Mouse (Mus musculus) neural tube, embryonic 14.5 days (tissue): ENCODE measurements around the gene Itga6. TPM values are rescaled to one million over a fixed set of nuclear protein-coding genes. Genes with fewer than 3 reads are reported as not detected.

Experiments used
- ATAC-seq: fragments of 200-750 bp; cut with Nextera tagmentation; 2 replicates; pipeline ENCODE4 v1.8.0; 2017; ENCODE audit warnings: low read depth, mild to moderate bottlenecking, moderate TSS enrichment, moderate library complexity
- H3K27ac ChIP-seq: fragments of 300-500 bp; sonication (generic); 2 replicates; pipeline ENCODE4 v1.5.1; 2014; ENCODE audit warnings: low read depth, mild to moderate bottlenecking, control low read depth, low read length, moderate library complexity, mixed read lengths
- H3K27me3 ChIP-seq: fragments of 300-500 bp; sonication (generic); 2 replicates; pipeline ENCODE4 v1.6.1; 2014; ENCODE audit warnings: low read length; ENCODE audit not compliant: control insufficient read depth, insufficient read depth
- H3K36me3 ChIP-seq: fragments of 300-500 bp; sonication (generic); 2 replicates; pipeline ENCODE4 v1.6.1; 2014; ENCODE audit warnings: low read length, mixed read lengths; ENCODE audit not compliant: control insufficient read depth, insufficient read depth
- H3K4me1 ChIP-seq: fragments of 300-500 bp; sonication (generic); 2 replicates; pipeline ENCODE4 v1.6.1; 2014; ENCODE audit warnings: low read length; ENCODE audit not compliant: control insufficient read depth, insufficient read depth
- H3K4me2 ChIP-seq: fragments of 300-500 bp; sonication (generic); 2 replicates; pipeline ENCODE4 v1.6.1; 2014; ENCODE audit warnings: mild to moderate bottlenecking, low read depth, low read length, control low read depth
- H3K4me3 ChIP-seq: fragments of 300-500 bp; sonication (generic); 2 replicates; pipeline ENCODE4 v1.5.1; 2014; ENCODE audit warnings: low read depth, low read length, control low read depth, mixed read lengths
- H3K9ac ChIP-seq: fragments of 300-500 bp; sonication (generic); replicated peaks from 2 replicates; pipeline ENCODE4 v1.6.1; 2014; ENCODE audit warnings: low read depth, mild to moderate bottlenecking, control low read depth, low read length, mixed read lengths
- H3K9me3 ChIP-seq: fragments of 300-500 bp; sonication (generic); 2 replicates; pipeline ENCODE4 v1.6.1; 2016; ENCODE audit warnings: low read length; ENCODE audit not compliant: control insufficient read depth
- WGBS: fragments of 180-500 bp; shearing (Covaris S2); extraction: QIAGEN DNeasy Blood & Tissue Kit; methylation state at CpG from one replicate; pipeline ENCODE4 v1.1.7; 2014; 5-methylcytosine and 5-hydroxymethylcytosine counted together
- polyA plus RNA-seq: library from polyadenylated mRNA; unstranded; fragments of >200 nt; fragmentation: Nextera tagmentation; extraction: Ambion mirVana; gene quantifications from 2 replicates; pipeline ENCODE4 v1.2.1, GENCODE M21; 2014

The Itga6 gene
- polyA plus RNA-seq, 1 experiment from 2014 or later, result 21.5 TPM

DNA sequence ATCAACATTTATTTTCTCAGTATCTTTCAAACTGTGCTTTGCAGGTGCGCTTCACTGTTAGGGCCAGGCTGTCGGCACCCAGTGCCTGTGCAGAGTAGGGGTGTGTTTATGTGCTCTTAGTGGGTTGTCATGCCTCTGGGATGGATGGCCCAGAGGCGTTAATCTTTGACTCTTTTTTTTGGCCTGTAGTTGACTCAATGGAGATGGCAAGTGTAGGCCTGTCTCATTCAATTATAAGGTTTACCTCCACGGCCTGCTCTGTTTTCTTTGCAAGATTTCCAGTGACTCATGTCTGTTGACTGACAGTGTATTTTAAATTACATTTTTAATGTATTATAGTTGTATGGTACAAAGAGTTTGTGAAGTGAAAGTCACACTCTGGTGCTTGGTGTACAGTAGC lies 56.7 kb downstream of the Itga6 start:
- Histone ChIP-seq H3K4me2 (no peak overlapping the region), H3K9me3 (no peaks in the 10 kb centered on the region), H3K4me3 (no peak overlapping the region), H3K9ac (no peak overlapping the region), H3K27me3 (no peaks in the 10 kb centered on the region), H3K36me3 (no peaks in the 10 kb centered on the region), H3K27ac (no peak overlapping the region), H3K4me1 (no peaks in the 10 kb centered on the region)
- ATAC-seq, result no peak
- 77% methylated on average over 4 of the region's 4 CpGs for WGBS

DNA sequence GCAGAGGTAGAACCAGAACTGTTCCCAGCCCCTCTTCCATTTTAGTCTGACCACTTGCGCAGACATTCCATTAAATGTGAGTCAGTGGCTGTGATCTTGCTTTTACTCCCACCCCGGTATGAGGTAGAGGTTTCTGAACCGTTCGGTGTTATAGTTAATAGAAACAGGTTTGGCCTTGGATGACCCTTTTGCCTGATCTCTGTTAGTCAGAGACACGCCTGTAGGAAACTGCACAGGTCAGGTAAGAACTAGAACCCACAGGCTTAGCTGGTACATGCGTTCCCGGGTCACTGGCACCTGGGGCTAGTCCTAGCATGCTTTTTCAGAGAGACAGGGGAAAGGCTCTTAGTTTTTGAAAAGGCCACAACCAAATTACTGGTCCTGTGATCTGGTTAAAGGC lies 59.7 kb downstream of the Itga6 start:
- 93% methylated on average over 7 of the region's 7 CpGs for WGBS
- H3K4me2 ChIP-seq, result no peak overlapping the region
- no peaks in the 10 kb centered on the region for H3K4me1 ChIP-seq
- no peaks in the 10 kb centered on the region for H3K9me3 ChIP-seq
- H3K4me3 ChIP-seq, result no peak overlapping the region
- no peak overlapping the region for H3K27ac ChIP-seq
- no peak for ATAC-seq
- no peak overlapping the region for H3K9ac ChIP-seq
- no peaks in the 10 kb centered on the region for H3K27me3 ChIP-seq
- H3K36me3 ChIP-seq, result no peaks in the 10 kb centered on the region

DNA sequence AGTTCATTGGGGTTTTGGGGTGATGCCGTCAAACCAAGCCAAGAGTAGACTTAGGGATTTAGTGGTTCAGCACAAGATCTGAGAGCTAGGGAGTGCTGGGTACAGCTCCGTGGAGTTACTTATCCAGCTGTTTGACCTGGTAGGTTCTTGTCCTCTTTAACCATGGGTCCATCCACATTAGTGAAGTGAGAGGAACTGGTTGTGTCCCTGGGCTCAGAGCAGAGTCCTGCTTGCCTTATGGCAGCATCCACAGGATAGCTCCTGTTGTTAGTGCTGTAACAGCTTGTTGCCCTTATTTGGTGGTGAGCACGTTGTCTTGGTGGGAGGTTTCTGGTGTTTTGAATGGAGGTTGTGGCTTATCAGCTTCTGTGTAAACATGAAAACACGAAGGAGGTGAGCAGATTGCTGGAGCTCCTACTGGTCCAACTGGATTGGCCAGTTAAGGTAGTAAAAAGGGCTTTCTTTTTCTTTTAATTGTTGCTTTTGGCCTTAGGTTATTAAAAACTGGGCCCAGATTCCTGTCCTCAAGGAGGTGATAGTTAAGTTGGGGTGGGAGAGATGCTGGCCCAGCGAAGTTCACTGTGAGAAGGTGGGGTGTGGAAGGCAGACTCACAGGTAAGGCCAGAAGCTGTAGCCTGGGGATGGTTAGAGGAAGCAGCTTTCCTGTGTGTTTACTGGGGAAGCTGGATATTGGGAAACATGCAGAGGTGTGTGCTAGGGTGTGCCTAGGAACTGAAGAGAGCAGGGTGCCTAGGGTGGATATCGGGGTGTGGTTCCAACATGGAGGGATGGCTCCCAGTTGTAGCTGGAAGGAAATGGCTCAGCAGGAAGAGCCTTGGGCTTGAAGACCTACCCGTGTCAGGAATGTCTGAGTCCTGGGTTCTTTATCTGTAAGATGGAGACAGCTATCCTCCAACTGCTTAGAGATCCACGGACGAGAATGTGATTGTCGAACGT lies 60.5 kb downstream of the Itga6 start:
- no peaks in the 10 kb centered on the region for H3K4me1 ChIP-seq
- 76% methylated on average over 11 of the region's 11 CpGs for WGBS
- no peak for ATAC-seq
- H3K4me2 ChIP-seq, result no peak overlapping the region
- H3K27ac ChIP-seq, result no peak overlapping the region
- no peak overlapping the region for H3K4me3 ChIP-seq
- H3K36me3 ChIP-seq, result no peaks in the 10 kb centered on the region
- H3K27me3 ChIP-seq, result no peaks in the 10 kb centered on the region
- no peaks in the 10 kb centered on the region for H3K9me3 ChIP-seq
- no peak overlapping the region for H3K9ac ChIP-seq

DNA sequence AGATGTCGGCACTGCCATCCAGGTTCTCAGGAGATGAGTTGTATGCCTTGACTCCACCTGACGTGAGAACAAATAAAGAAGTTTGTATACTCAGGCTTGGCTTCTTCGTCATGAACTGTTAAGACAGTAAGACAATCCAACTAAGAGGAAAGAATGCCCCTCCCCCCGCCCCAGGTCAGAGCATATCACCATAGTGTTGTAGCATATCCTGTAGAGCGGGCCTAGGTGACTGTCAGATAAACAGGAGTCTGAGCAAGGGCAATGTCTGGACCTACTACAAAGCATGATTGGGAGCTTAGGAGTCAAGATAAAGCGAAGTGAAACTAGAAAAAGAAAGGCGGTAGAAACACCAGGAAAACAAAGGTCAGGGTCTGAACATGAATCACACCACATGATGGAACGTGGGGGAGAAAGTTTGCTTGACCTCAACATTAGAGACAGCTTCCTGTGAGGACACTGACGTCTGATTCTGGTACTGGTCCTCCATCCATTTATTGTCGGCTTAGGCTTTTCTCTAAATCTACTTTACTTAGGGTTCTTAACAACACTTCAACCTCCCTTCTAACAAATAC lies 64.0 kb downstream of the Itga6 start:
- no peak overlapping the region for H3K9ac ChIP-seq
- H3K4me3 ChIP-seq, result no peak overlapping the region
- H3K4me1 ChIP-seq, result no peaks in the 10 kb centered on the region
- H3K9me3 ChIP-seq, result no peaks in the 10 kb centered on the region
- no peak overlapping the region for H3K4me2 ChIP-seq
- no peak for ATAC-seq
- no peak overlapping the region for H3K27ac ChIP-seq
- H3K27me3 ChIP-seq, result no peaks in the 10 kb centered on the region
- 90% methylated on average over 10 of the region's 10 CpGs for WGBS
- H3K36me3 ChIP-seq, result no peaks in the 10 kb centered on the region

DNA sequence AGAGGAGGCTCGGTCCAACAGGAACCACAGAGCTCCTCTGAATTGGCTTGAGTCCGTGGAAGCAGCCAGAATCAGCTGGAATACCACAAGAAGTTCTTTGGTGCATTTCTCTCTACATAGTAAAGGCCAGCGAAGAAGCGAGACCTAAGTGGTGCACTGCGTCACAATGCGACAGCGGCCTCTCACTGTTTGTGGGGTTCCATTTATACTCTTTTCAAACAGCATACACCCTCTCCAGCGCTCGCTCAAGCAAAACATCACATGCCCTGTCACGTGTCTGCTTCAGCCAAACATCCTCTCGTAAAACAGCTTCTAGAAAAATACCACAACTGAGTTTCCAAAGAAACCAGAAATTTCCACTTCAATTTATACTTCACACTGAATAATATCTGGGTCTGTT lies 64.6 kb downstream of the Itga6 start:
- no peak for ATAC-seq
- H3K9ac ChIP-seq, result no peak overlapping the region
- H3K27me3 ChIP-seq, result no peaks in the 10 kb centered on the region
- no peaks in the 10 kb centered on the region for H3K4me1 ChIP-seq
- no peaks in the 10 kb centered on the region for H3K9me3 ChIP-seq
- no peak overlapping the region for H3K4me2 ChIP-seq
- no peak overlapping the region for H3K27ac ChIP-seq
- WGBS, result 94% methylated on average over 11 of the region's 11 CpGs
- H3K4me3 ChIP-seq, result no peak overlapping the region
- no peaks in the 10 kb centered on the region for H3K36me3 ChIP-seq

DNA sequence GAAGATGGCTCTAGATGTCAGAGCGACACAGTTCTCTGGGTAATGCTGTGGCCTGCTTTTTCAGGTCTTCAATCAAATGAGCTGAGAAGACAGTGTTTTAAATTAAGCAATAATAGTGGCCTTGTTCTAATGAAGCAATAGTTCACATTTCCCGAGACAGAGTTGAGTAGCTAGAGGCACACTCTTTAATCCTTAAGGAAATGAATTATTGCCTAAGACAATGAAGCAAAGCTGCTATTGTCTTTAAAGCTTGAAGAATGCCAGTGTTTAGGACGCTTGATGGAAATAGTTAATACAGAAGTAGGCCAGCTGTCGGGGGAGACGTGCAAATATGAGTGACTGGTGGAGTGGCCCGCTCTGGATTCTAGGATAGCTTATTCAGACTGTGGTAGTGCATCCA lies 65.5 kb downstream of the Itga6 start:
- 37% methylated on average over 6 of the region's 6 CpGs for WGBS
- H3K4me2 ChIP-seq, result no peak overlapping the region
- H3K27ac ChIP-seq, result no peak overlapping the region
- H3K9me3 ChIP-seq, result no peaks in the 10 kb centered on the region
- no peaks in the 10 kb centered on the region for H3K27me3 ChIP-seq
- ATAC-seq, result no peak
- H3K36me3 ChIP-seq, result no peaks in the 10 kb centered on the region
- H3K9ac ChIP-seq, result no peak overlapping the region
- H3K4me1 ChIP-seq, result no peaks in the 10 kb centered on the region
- H3K4me3 ChIP-seq, result no peak overlapping the region

DNA sequence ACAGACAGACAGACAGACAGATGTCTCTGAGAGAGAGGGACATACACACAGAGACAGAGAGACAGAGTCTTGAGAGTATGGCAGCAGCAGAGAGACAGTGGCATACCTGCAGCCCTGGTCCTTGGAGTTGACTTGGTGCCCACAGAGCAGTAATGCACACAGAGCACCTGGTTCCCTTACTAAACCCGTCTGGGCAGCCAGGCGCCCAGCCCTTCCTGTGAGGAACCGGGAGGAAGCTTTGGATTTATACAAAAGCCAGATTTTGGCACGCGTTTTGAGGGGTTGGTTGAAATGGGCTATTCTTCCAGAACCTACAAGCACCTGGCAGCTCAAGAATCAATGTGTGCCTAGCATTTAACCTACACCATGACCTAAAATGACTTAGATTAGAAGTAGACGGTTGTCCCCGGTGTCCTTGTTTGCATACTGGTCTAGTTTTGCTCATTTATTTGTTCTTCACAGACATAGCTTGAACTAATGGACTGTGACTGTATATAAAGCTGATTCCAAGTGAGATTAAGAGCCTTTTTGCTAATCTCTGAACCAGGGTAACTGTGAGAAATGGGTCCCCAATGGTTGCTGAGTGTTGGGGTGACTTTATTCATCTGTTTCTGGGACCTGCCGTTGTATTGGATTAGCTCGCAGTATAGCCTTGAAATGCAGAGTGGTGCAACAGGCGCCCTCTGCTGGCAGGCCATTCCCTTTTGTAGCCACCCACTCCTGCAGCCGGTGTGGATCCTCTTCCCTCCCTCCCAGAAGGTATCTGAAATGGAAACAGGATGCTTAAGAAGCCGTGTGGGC lies 67.0 kb downstream of the Itga6 start:
- Histone ChIP-seq H3K27ac (no peak overlapping the region), H3K4me1 (0 out of 2 replicates have a peak, but pooled peaks cover 3% of the 10 kb centered on the region), H3K4me2 (no peak overlapping the region), H3K4me3 (no peak overlapping the region), H3K27me3 (no peaks in the 10 kb centered on the region), H3K9ac (no peak overlapping the region), H3K36me3 (no peaks in the 10 kb centered on the region), H3K9me3 (no peaks in the 10 kb centered on the region)
- ATAC-seq, result peak; percentile 81
- WGBS, result 48% methylated on average over 12 of the region's 12 CpGs

DNA sequence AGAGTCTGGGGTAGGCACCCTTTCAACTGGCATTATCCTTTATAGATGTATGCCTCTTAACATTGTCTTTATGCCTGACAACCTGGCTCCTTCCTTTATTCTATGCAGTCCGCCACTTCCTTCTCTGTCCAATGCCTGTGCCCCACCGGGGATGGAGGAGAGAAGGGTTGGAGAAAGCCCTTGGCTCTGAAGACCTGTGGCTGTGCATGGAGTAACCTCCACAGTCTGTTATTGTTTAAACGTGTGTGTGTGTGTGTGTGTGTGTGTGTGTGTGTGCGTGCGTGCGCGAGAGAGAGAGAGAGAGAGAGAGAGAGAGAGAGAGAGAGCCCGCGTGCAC lies 67.6 kb downstream of the Itga6 start:
- no peaks in the 10 kb centered on the region for H3K27me3 ChIP-seq
- WGBS, result 81% methylated on average over 7 of the region's 9 CpGs

DNA sequence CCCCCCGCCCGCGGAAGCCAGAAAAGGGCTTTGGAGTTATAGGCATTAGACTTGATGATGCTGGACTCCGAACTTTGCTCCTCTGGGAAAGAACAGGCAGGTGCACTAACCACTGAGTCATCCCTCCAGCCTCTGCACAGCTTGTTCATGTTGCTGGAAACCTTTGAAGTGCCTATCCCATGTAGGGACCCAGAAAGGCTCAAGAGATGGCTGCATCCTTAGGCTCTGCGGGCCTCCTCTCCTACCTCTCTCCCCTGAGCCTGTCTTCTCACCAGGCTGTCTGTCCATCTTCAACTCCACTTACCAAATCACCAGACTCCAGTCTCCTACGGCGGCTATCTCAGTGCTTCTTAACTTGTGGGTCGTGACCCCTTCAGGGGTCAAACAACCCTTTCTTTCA lies 68.0 kb downstream of the Itga6 start:
- no peak overlapping the region for H3K27ac ChIP-seq
- no peaks in the 10 kb centered on the region for H3K27me3 ChIP-seq
- ATAC-seq, result no peak
- H3K4me3 ChIP-seq, result no peak overlapping the region
- H3K9ac ChIP-seq, result no peak overlapping the region
- H3K36me3 ChIP-seq, result no peaks in the 10 kb centered on the region
- no peak overlapping the region for H3K4me2 ChIP-seq
- WGBS, result 83% methylated on average over 5 of the region's 8 CpGs
- H3K9me3 ChIP-seq, result no peaks in the 10 kb centered on the region
- H3K4me1 ChIP-seq, result 0 out of 2 replicates have a peak, but pooled peaks cover 3% of the 10 kb centered on the region

More for the DNA sequence above, 67.6 kb downstream of the Itga6 start:
- Histone ChIP-seq H3K36me3 (no peaks in the 10 kb centered on the region), H3K4me3 (no peak overlapping the region), H3K9ac (no peak overlapping the region), H3K4me2 (no peak overlapping the region), H3K4me1 (0 out of 2 replicates have a peak, but pooled peaks cover 3% of the 10 kb centered on the region), H3K27ac (no peak overlapping the region), H3K9me3 (no peaks in the 10 kb centered on the region)
- 0 out of 2 replicates have a peak, but pooled peaks have one; percentile 11 for ATAC-seq
